Mouse (Mus musculus) CH12.LX (cell line): ENCODE data around the gene Pou2f1. TPM values are rescaled to one million over a fixed set of nuclear protein-coding genes. Genes with fewer than 3 reads are reported as not detected.

Experiments
- DNase-seq: peaks from one replicate; pipeline ENCODE4 v3.0.0-alpha.2; 2013; ENCODE audit errors: extremely low read depth
- H3K27ac ChIP-seq: 2 replicates; pipeline ENCODE4 v1.5.1; 2012; ENCODE audit warnings: low read depth, mild to moderate bottlenecking, control low read depth, moderate library complexity; ENCODE audit not compliant: insufficient read depth
- H3K27me3 ChIP-seq: replicated peaks from 2 replicates; pipeline ENCODE3; 2012; ENCODE audit warnings: inconsistent platforms
- H3K36me3 ChIP-seq, 2 experiments: replicated peaks in 1 of 2; 2 replicates each; pipeline versions ENCODE3 to v1.6.1; 2012; ENCODE audit warnings: inconsistent platforms in 1 of 2, low read length in 1 of 2, mild to moderate bottlenecking in 1 of 2, mixed read lengths in 1 of 2, moderate library complexity in 1 of 2; ENCODE audit not compliant: control insufficient read depth in 1 of 2, insufficient read depth in 1 of 2
- H3K4me1 ChIP-seq, 2 experiments: 2 replicates each; pipeline ENCODE4 v1.6.1; 2012; ENCODE audit warnings: inconsistent platforms in 1 of 2, moderate library complexity in 1 of 2; ENCODE audit not compliant: insufficient read depth in 2 of 2, control insufficient read depth in 1 of 2
- H3K4me2 ChIP-seq: 2 replicates; pipeline ENCODE4 v1.6.1; 2012; ENCODE audit warnings: low read depth, mild to moderate bottlenecking, control low read depth; ENCODE audit not compliant: poor library complexity, insufficient read depth, severe bottlenecking
- H3K4me3 ChIP-seq, 3 experiments: fragments of 150-350 bp in 1 of 3; sonication (generic) in 1 of 3; replicated peaks in 1 of 3; 2 replicates each; pipeline versions ENCODE3 to v1.5.1; 2011 to 2012; ENCODE audit warnings: low read depth in 2 of 3, low read length in 2 of 3, mild to moderate bottlenecking in 2 of 3, moderate library complexity in 2 of 3, control low read depth in 1 of 3, improper control_type of control experiment in 1 of 3, inconsistent platforms in 1 of 3, mixed read lengths in 1 of 3; ENCODE audit not compliant: poor library complexity in 1 of 3
- H3K79me2 ChIP-seq: replicated peaks from 2 replicates; pipeline ENCODE4 v1.6.1; 2012; ENCODE audit warnings: mild to moderate bottlenecking, moderate library complexity; ENCODE audit not compliant: control insufficient read depth, poor library complexity, insufficient read depth, severe bottlenecking; ENCODE audit errors: extremely low read depth
- H3K9ac ChIP-seq: 2 replicates; pipeline ENCODE4 v1.6.1; 2012; ENCODE audit warnings: low read depth, mild to moderate bottlenecking, control low read depth, moderate library complexity; ENCODE audit not compliant: insufficient read depth
- H3K9me3 ChIP-seq: replicated peaks from 2 replicates; pipeline ENCODE3; 2012; ENCODE audit warnings: low read length, inconsistent platforms, mixed read lengths
- BHLHE40 ChIP-seq: IDR thresholded peaks from 2 replicates; pipeline ENCODE4 v1.6.1; 2011; ENCODE audit warnings: mild to moderate bottlenecking, low read depth, low read length, improper control_type of control experiment
- CHD1 ChIP-seq: IDR thresholded peaks from 2 replicates; pipeline ENCODE4 v1.6.1; 2012; ENCODE audit warnings: low read depth, low read length, improper control_type of control experiment, inconsistent platforms
- CHD2 ChIP-seq: IDR thresholded peaks from 2 replicates; pipeline ENCODE4 v1.6.1; 2011; ENCODE audit warnings: low read length, improper control_type of control experiment
- E2F4 ChIP-seq: IDR thresholded peaks from 2 replicates; pipeline ENCODE4 v1.6.1; 2011; ENCODE audit warnings: low read depth, low read length, improper control_type of control experiment; ENCODE audit not compliant: insufficient replicate concordance
- GABPA ChIP-seq: IDR thresholded peaks from 2 replicates; pipeline ENCODE4 v1.6.1; 2012; ENCODE audit warnings: low read depth, low read length, improper control_type of control experiment, inconsistent platforms; ENCODE audit not compliant: insufficient replicate concordance
- JUN ChIP-seq: IDR thresholded peaks from 2 replicates; pipeline ENCODE4 v1.6.1; 2011; ENCODE audit warnings: low read depth, mild to moderate bottlenecking, low read length, improper control_type of control experiment, moderate library complexity; ENCODE audit not compliant: insufficient read depth
- MAX ChIP-seq: IDR thresholded peaks from 2 replicates; pipeline ENCODE4 v1.6.1; 2011; ENCODE audit warnings: low read length, improper control_type of control experiment
- MEF2A ChIP-seq: IDR thresholded peaks from 2 replicates; pipeline ENCODE4 v1.6.1; 2014; ENCODE audit warnings: low read depth, mild to moderate bottlenecking, inconsistent platforms, low read length, improper control_type of control experiment, borderline replicate concordance
- MXI1 ChIP-seq: IDR thresholded peaks from 2 replicates; pipeline ENCODE4 v1.6.1; 2011; ENCODE audit warnings: mild to moderate bottlenecking, low read depth, low read length, improper control_type of control experiment
- NRF1 ChIP-seq: IDR thresholded peaks from 2 replicates; pipeline ENCODE4 v1.6.1; 2014; ENCODE audit warnings: low read depth, mild to moderate bottlenecking, inconsistent platforms, low read length, improper control_type of control experiment, moderate library complexity
- POLR2A ChIP-seq: IDR thresholded peaks from 2 replicates; pipeline ENCODE4 v1.6.1; 2011; ENCODE audit warnings: low read depth, mild to moderate bottlenecking, improper control_type of control experiment, low read length
- POLR2AphosphoS2 ChIP-seq: IDR thresholded peaks from 2 replicates; pipeline ENCODE4 v1.6.1; 2011; ENCODE audit warnings: low read depth, low read length, improper control_type of control experiment
- SIN3A ChIP-seq: IDR thresholded peaks from 2 replicates; pipeline ENCODE4 v1.6.1; 2012; ENCODE audit warnings: low read length, improper control_type of control experiment, inconsistent platforms
- TBP ChIP-seq: conservative IDR thresholded peaks from 2 replicates; pipeline ENCODE4 v1.6.1; 2011; ENCODE audit warnings: low read depth, low read length, improper control_type of control experiment
- TCF12 ChIP-seq: IDR thresholded peaks from 2 replicates; pipeline ENCODE4 v1.6.1; 2014; ENCODE audit warnings: low read depth, mild to moderate bottlenecking, inconsistent platforms, low read length, improper control_type of control experiment
- UBTF ChIP-seq: IDR thresholded peaks from 2 replicates; pipeline ENCODE4 v1.6.1; 2012; ENCODE audit warnings: low read depth, mild to moderate bottlenecking, inconsistent platforms, low read length, improper control_type of control experiment, moderate library complexity
- USF1 ChIP-seq: IDR thresholded peaks from 2 replicates; pipeline ENCODE4 v1.6.1; 2014; ENCODE audit warnings: low read depth, mild to moderate bottlenecking, inconsistent platforms, low read length, improper control_type of control experiment
- USF2 ChIP-seq: conservative IDR thresholded peaks from 2 replicates; pipeline ENCODE4 v1.6.1; 2011; ENCODE audit warnings: low read depth, low read length, improper control_type of control experiment
- dilution Hi-C: fragments of 300-500 bp; cut with MboI; formaldehyde crosslinking; loops from 2 replicates; pipeline ENCODE4 v1.14.3; 2020; ENCODE audit warnings: low sequenced_read_pairs; ENCODE audit not compliant: extremely low pct_unique_long_range_greater_than_20kb, extremely low pct_ligation_motif_present
- in situ Hi-C: fragments of 300-500 bp; cut with MboI; formaldehyde crosslinking; loops from 3 replicates; pipeline ENCODE4 v1.14.3; 2019; ENCODE audit warnings: low sequenced_read_pairs, low pct_ligation_motif_present, low pct_unique_long_range_greater_than_20kb, mixed read lengths
- polyA plus RNA-seq: library from polyadenylated mRNA; unstranded; fragments of >175 nt; gene quantifications from 2 replicates; pipeline ENCODE4 v1.2.1, GENCODE M21; 2012; ENCODE audit warnings: low read depth; ENCODE audit not compliant: insufficient read length
- total RNA-seq, 2 experiments: library from RNA; depleted of rRNA; stranded (reverse); fragments of 300-350 nt in 1 of 2; fragments of >200 nt in 1 of 2; gene quantifications; 2 replicates each; pipeline ENCODE4 v1.2.3; 2012 to 2014

Gene Pou2f1
- total and polyA plus RNA-seq, 3 experiments: 6.4 to 18.3 (median 7.4) TPM

- H3K27ac ChIP-seq: no peak overlapping the region
- no peaks in the 10 kb centered on the region for H3K36me3 ChIP-seq
- no peaks in the 10 kb centered on the region for H3K79me2 ChIP-seq
- no peak overlapping the region for H3K9ac ChIP-seq
- H3K4me1 ChIP-seq: peaks cover 2 to 10% of the 10 kb centered on the region in 2 experiments; a peak in 2 of 4 replicates
- in situ Hi-C loops: no loop called here
- no peak overlapping the region for H3K4me2 ChIP-seq
- H3K27me3 ChIP-seq: no peaks in the 10 kb centered on the region
- peaks cover 2% of the 10 kb centered on the region for H3K9me3 ChIP-seq
- H3K4me3 ChIP-seq: no peak overlapping the region
- TF ChIP-seq TBP (no peak), UBTF (no peak), SIN3A (no peak), MXI1 (no peak), NRF1 (no peak), CHD2 (no peak), USF2 (no peak), GABPA (no peak), USF1 (no peak), MAX (no peak), CHD1 (no peak)
- TF ChIP-seq, all 38 proteins: peak for 0
- DNase-seq: no peak
- dilution Hi-C loops: no loop called here
Observed at GRCm38 (mm10) chr1:166035045-166035444, 32.6 kb upstream of the Pou2f1 start.

GRCm38 (mm10) chr1:166031673-166032547 is 29.4 kb upstream of the Pou2f1 start:
- H3K79me2 ChIP-seq: no peaks in the 10 kb centered on the region
- peaks cover 2 to 10% of the 10 kb centered on the region in 2 experiments; a peak in 2 of 4 replicates for H3K4me1 ChIP-seq
- H3K27ac ChIP-seq: no peak overlapping the region
- H3K4me2 ChIP-seq: no peak overlapping the region
- DNase-seq: no peak
- H3K9ac ChIP-seq: no peak overlapping the region
- H3K36me3 ChIP-seq: no peaks in the 10 kb centered on the region
- peaks cover 2% of the 10 kb centered on the region for H3K9me3 ChIP-seq
- dilution Hi-C loops: no loop called here
- no peaks in the 10 kb centered on the region for H3K27me3 ChIP-seq
- no peak overlapping the region for H3K4me3 ChIP-seq
- TF ChIP-seq TBP (no peak), POLR2AphosphoS2 (no peak), E2F4 (no peak), POLR2A (no peak), JUN (no peak), TCF12 (no peak), BHLHE40 (no peak), CHD2 (no peak), MEF2A (no peak), USF1 (no peak)
- in situ Hi-C loops: no loop called here
